Mouse (Mus musculus) MEL (cell line): Measurements from ENCODE around the gene Hoxd13.

ENCODE experiments used
- CTCF ChIP-seq, 3 experiments: IDR thresholded peaks in 2 of 3; conservative IDR thresholded peaks in 1 of 3; 2 replicates each; pipeline ENCODE4 v1.5.1; 2011 to 2012; ENCODE audit warnings: low read length in 3 of 3, low read depth in 2 of 3, mild to moderate bottlenecking in 2 of 3, improper control_type of control experiment in 1 of 3, inconsistent platforms in 1 of 3, mixed read lengths in 1 of 3, moderate library complexity in 1 of 3; ENCODE audit not compliant: control insufficient read depth in 1 of 3, insufficient read depth in 1 of 3, poor library complexity in 1 of 3, severe bottlenecking in 1 of 3
- MAZ ChIP-seq: IDR thresholded peaks from 2 replicates; pipeline ENCODE4 v1.6.1; 2012; ENCODE audit warnings: low read depth, mild to moderate bottlenecking, inconsistent platforms, low read length, improper control_type of control experiment
- MXI1 ChIP-seq: IDR thresholded peaks from 2 replicates; pipeline ENCODE4 v1.6.1; 2011; ENCODE audit warnings: mild to moderate bottlenecking, low read depth, low read length, improper control_type of control experiment
- MYC ChIP-seq: IDR thresholded peaks from 2 replicates; pipeline ENCODE4 v1.6.1; 2011; ENCODE audit warnings: low read depth, mild to moderate bottlenecking, low read length, improper control_type of control experiment, moderate library complexity
- NRF1 ChIP-seq: IDR thresholded peaks from 2 replicates; pipeline ENCODE4 v1.6.1; 2014; ENCODE audit warnings: low read depth, mild to moderate bottlenecking, inconsistent platforms, low read length, improper control_type of control experiment, moderate library complexity; ENCODE audit not compliant: poor library complexity, insufficient read depth, severe bottlenecking
- POLR2A ChIP-seq, 2 experiments: IDR thresholded peaks; 2 replicates each; pipeline ENCODE4 v1.6.1; 2011 to 2012; ENCODE audit warnings: low read length in 2 of 2, mild to moderate bottlenecking in 2 of 2, control low read depth in 1 of 2, improper control_type of control experiment in 1 of 2, low read depth in 1 of 2, moderate library complexity in 1 of 2; ENCODE audit not compliant: control insufficient read depth in 1 of 2, insufficient read depth in 1 of 2, poor library complexity in 1 of 2
- POLR2AphosphoS2 ChIP-seq: IDR thresholded peaks from 2 replicates; pipeline ENCODE4 v1.6.1; 2011; ENCODE audit warnings: low read length, improper control_type of control experiment
- TBP ChIP-seq: IDR thresholded peaks from 2 replicates; pipeline ENCODE4 v1.8.0; 2011; ENCODE audit warnings: low read depth, low read length, improper control_type of control experiment
- TCF12 ChIP-seq: IDR thresholded peaks from 2 replicates; pipeline ENCODE4 v1.6.1; 2014; ENCODE audit warnings: low read depth, mild to moderate bottlenecking, inconsistent platforms, low read length, improper control_type of control experiment, moderate library complexity
- UBTF ChIP-seq: IDR thresholded peaks from 2 replicates; pipeline ENCODE4 v1.6.1; 2012; ENCODE audit warnings: low read depth, mild to moderate bottlenecking, inconsistent platforms, low read length, improper control_type of control experiment, moderate library complexity, borderline replicate concordance; ENCODE audit not compliant: insufficient read depth

DNA sequence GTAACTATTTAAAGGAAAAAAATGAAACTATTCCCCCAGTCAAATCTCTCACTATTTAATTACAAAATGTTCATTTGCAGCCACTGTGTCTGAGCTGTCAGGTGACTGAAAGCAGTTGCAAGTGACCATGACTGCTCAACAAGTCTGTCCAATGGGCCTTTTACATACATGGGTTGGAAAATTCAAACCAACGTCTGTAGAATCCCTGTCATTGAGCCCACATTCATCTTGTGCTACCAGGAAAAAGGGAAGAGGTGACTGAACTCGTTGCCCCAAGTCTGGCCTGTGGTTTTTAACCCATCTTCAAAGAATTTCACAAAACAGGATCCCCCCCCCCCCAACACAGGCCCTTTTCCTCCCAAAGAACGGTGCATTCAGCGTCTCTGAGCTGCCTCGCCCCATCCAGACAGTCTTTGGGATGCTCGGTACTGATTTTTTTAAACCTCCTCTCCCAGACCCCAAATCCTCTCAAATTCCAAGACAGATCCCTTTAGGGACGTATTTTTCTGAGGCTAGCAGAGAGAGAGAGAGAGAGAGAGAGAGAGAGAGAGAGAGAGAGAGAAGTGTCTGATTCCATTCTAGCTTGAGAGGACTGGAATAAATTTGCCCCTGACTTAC is 27.8 kb downstream of the Hoxd13 start:
- TF ChIP-seq MYC (no peak), TBP (no peak), MXI1 (no peak), POLR2AphosphoS2 (no peak), POLR2A (IDR thresholded peaks at IDR 0.05; ENCODE audit: control insufficient read depth in 1 of 2, insufficient read depth in 1 of 2, low read depth in 1 of 2, low read length in 2 of 2, poor library complexity in 1 of 2) (no peak), CTCF (IDR thresholded peaks at IDR 0.05 in 2 of 3, conservative IDR thresholded peaks at IDR 0.05 in 1 of 3; ENCODE audit: control insufficient read depth in 1 of 3, insufficient read depth in 1 of 3, low read depth in 2 of 3, low read length in 3 of 3, poor library complexity in 1 of 3, severe bottlenecking in 1 of 3) (no peak), UBTF (no peak), NRF1 (no peak), MAZ (no peak), TCF12 (no peak)
